Mouse (Mus musculus) lung, adult 2 months (tissue): ENCODE measurements around the gene Commd7. TPM values are rescaled to one million over a fixed set of nuclear protein-coding genes. Genes with fewer than 3 reads are reported as not detected.
"Not testable (repeated sequence)": the region's sequence is repeated elsewhere in the genome, so short reads cannot be mapped to it uniquely, and the experiment has no call there.

Experiments
- DNase-seq: peaks from one replicate; pipeline ENCODE4 v3.0.0; 2022
- H3K4me1 ChIP-seq: fragments of 200-500 bp; 2 replicates; pipeline ENCODE4 v1.6.1; 2011; ENCODE audit warnings: low read length; ENCODE audit not compliant: control insufficient read depth, insufficient read depth
- H3K4me3 ChIP-seq: fragments of 200-500 bp; replicated peaks from 2 replicates; pipeline ENCODE3; 2011; ENCODE audit warnings: low read depth, mild to moderate bottlenecking, control low read depth, low read length; ENCODE audit errors: extremely low read depth
- CTCF ChIP-seq: fragments of 200-500 bp; IDR thresholded peaks from 2 replicates; pipeline ENCODE4 v1.5.1; 2011; ENCODE audit warnings: mild to moderate bottlenecking, low read length, control low read depth; ENCODE audit not compliant: insufficient read depth
- POLR2A ChIP-seq: fragments of 200-500 bp; IDR thresholded peaks from 2 replicates; pipeline ENCODE4 v1.6.1; 2011; ENCODE audit warnings: low read depth, mild to moderate bottlenecking, control low read depth, low read length, borderline replicate concordance; ENCODE audit errors: extremely low read depth
- WGBS: fragments of 180-500 bp; shearing (Covaris S2); methylation state at CpG from one replicate; pipeline ENCODE4 v1.1.7; 2018; 5-methylcytosine and 5-hydroxymethylcytosine counted together
- polyA plus RNA-seq: library from polyadenylated mRNA; depleted of rRNA; stranded (reverse); fragments of >200 nt; gene quantifications from 2 replicates; pipeline ENCODE4 v1.2.3, GENCODE M21; 2012; rRNA removed

Commd7 gene
- polyA plus RNA-seq, result 15.0 and 20.5 TPM in 2 replicates

DNA sequence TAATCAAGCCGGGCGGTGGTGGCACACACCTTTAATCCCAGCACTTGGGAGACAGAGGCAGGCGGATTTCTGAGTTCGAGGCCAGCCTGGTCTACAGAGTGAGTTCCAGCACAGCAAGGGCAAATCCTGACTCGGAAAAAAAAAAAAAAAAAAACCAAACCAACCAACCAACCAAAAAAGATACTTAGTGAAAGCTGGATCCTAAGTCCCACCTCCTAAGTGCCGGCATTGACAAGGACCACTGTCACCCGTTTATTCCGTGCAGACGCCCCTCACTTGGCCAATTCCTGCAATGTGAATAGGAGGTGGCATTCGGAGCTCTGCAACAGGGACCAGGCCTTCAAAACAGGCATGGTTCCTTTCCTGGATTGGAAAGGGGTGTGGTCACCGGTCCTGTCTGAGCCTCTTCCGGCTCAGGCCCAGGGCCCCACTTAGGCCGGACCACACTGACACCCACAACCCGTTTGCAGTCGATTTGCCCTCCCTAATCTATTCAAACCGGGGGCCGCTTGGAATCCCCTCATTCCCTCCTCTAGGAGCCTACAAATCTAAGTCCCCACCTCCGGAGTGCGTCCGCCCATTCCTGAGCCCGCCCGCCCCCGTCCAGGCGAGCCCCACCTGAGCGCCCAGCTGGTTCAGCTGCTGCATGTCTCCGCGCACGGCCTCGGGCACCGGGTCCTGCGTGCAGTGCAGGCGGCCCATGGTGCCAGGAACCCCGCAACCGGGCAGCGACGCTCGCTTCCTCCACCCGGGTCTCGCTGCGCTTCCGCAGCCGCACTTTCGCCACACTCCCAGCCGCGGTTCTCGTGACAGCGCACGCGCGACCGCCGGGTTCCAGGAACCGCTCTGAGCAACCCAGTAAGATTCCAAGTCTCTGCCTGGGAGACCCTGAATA is at the start of gene Commd7:
TSS of gene Commd7 (minus strand) at position 806 of the 895 bp plus-strand sequence.
- DNase-seq, result peak; percentile 86
- peak within 1 kb of the TSS; percentile 81 for H3K4me3 ChIP-seq
- TF ChIP-seq CTCF, result no peak
- peak; percentile 46; the same call in 1 of the 2 replicates for TF ChIP-seq POLR2A
- no peaks in the 10 kb centered on the region; the same call in 1 of the 2 replicates for H3K4me1 ChIP-seq
- WGBS, result 3% methylated on average over 53 of the region's 53 CpGs

DNA sequence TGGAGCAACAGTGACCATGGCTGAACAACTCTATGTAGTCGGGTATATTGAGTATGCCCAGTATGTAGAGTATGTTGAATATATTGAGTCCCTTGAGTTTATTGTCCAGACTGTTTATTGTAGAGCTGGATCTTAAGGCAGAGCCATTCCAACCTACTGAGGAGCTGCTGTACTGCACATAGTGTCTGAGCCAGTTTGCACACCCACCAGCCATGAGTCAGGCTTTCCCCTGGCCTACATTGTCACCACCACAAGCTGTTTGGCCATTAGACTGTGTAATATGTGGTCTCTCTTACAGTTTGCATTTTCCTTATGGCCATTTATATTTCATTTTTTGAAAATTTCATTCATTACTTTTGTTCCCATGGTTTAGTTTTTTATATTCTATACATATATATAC is 47.4 kb upstream of the Commd7 start:
- no peak for DNase-seq
- Histone ChIP-seq H3K4me1 (no peaks in the 10 kb centered on the region), H3K4me3 (no peak overlapping the region)
- WGBS, result 90% methylated on average over 1 of the region's 1 CpGs
- TF ChIP-seq CTCF (no peak), POLR2A (no peak)

DNA sequence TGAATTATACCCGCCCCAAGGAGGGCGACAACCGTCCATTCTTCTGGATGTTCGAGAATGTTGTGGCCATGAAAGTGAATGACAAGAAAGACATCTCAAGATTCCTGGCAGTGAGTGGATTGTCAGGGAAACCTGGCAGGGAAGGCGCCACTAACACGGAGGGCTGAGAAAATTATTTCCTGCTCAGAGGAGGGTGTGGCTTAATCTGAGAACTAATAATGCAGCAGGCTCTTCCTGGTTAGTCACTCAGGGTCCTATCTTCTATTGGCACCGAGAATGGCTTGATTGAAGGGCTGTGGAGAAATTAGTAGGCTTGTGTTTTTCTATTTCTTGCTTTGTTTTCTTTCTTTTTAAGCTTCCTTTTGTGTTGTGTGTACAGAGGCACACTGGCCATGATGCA is 45.0 kb upstream of the Commd7 start:
- TF ChIP-seq POLR2A, result no peak
- no peak for TF ChIP-seq CTCF
- 68% methylated on average over 7 of the region's 7 CpGs for WGBS
- Histone ChIP-seq H3K4me3 (no peak overlapping the region), H3K4me1 (no peaks in the 10 kb centered on the region)
- DNase-seq, result no peak

DNA sequence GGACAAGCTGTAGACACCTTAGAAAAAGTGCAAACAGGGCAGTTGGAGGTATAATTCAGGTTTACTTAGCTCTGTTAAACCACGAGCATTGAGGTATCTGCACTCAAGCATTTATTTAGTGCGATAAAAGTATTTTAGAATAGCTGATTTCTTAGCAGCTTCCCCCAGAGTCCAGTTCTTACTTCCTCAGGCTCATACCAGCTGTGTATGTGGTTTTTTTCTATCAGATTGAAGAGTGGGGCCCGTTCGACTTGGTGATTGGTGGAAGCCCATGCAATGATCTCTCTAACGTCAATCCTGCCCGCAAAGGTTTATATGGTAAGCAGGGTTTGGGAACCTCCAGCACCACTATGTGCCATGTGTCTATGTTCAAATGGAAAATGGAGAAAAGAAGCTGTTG is 44.4 kb upstream of the Commd7 start:
- Histone ChIP-seq H3K4me1 (no peaks in the 10 kb centered on the region), H3K4me3 (no peak overlapping the region)
- DNase-seq, result no peak
- TF ChIP-seq POLR2A (no peak), CTCF (no peak)
- 87% methylated on average over 6 of the region's 6 CpGs for WGBS

DNA sequence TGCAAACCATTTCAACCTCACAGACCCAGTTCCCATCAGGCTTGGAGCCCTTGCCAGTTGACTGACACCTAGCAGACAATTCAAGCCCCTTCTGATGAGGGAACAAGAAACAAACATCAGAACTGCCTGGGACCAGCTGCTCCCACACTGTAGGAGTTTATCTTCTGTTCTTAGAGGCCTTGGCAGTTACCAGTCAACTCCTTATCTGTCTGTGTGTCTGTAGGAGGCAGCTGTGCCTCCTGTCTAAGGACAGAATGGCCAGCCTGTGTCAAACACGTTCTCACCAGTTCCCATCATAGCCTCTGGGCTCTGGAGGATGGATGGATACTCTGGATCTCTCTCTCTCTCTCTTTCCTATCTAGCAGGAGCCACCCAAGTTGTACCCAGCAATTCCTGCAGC is 42.8 kb upstream of the Commd7 start:
- not testable (repeated sequence) for H3K4me1 ChIP-seq, H3K4me3 ChIP-seq, DNase-seq
- 59% methylated on average over 1 of the region's 1 CpGs for WGBS

DNA sequence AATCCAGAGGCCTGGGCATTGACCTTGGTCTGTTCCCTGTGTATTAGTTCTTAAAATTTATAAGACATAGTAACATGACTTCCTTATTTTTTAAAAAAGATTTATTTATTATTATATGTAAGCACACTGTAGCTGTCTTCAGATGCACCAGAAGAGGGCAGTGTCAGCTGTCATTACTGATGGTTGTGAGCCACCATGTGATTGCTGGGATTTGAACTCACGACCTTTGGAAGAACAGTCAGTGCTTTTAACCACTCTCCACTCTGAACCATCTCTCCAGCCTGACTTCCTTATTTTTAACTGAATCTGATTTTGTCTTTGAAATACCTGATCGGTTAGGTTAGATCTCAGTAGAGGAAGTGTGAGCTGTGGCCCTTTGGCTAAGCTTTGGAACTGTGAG is 40.0 kb upstream of the Commd7 start:
- TF ChIP-seq POLR2A, result no peak
- no peak for TF ChIP-seq CTCF
- DNase-seq, result no peak
- H3K4me1 ChIP-seq, result no peaks in the 10 kb centered on the region
- WGBS, result 92% methylated on average over 2 of the region's 2 CpGs
- H3K4me3 ChIP-seq, result no peak overlapping the region

DNA sequence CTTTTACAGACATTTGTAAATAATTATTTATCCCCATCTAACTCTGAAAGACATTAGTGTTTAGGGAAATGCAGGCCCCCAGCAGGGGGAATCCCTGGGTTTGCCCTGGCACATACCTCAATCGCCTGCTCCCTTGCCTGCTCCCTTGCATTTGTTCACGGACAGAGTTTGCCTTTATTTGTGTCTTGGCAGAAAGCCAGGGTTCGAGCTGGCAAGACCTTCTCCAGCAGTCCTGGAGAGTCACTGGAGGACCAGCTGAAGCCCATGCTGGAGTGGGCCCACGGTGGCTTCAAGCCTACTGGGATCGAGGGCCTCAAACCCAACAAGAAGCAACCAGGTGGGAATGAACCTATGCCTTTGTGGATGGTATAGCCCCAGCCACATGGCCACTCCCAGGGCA is 37.5 kb upstream of the Commd7 start:
- H3K4me3 ChIP-seq, result no peak overlapping the region
- no peak for DNase-seq
- WGBS, result 45% methylated on average over 5 of the region's 5 CpGs
- H3K4me1 ChIP-seq, result no peaks in the 10 kb centered on the region
- TF ChIP-seq CTCF, result no peak
- no peak for TF ChIP-seq POLR2A

DNA sequence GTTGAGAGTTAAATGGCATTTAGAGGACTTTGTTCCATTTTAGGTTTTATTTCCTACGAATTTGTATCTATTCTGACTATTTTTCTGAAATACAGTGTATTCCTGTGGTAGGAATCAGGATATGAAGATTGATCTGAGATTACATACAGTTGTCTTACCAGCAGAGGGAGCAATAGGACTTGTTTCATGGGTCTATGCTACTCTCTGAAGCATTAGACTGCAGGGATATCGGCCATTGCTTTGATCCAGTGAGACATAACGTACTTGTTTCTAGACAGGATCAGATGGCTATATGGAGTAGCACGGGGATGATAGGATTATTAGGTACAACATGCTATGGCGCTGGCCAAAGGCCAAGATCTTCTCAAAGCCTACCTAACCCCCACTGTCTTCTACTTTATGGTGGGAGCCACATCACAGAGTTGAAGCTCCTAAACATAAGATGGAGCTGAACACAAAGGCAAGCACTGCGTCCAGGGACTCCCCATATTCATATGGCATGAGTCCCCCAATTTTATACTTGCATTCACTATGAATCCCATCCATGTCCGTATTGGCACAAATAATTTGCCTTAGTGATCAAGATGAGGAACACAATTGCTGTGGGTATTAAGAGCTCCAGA is 36.3 kb upstream of the Commd7 start:
- DNase-seq, result no peak
- H3K4me1 ChIP-seq, result no peaks in the 10 kb centered on the region
- WGBS, result 61% methylated on average over 7 of the region's 7 CpGs
- H3K4me3 ChIP-seq, result no peak overlapping the region
- TF ChIP-seq CTCF (peak; percentile 14; the same call in 1 of the 2 replicates), POLR2A (no peak)

DNA sequence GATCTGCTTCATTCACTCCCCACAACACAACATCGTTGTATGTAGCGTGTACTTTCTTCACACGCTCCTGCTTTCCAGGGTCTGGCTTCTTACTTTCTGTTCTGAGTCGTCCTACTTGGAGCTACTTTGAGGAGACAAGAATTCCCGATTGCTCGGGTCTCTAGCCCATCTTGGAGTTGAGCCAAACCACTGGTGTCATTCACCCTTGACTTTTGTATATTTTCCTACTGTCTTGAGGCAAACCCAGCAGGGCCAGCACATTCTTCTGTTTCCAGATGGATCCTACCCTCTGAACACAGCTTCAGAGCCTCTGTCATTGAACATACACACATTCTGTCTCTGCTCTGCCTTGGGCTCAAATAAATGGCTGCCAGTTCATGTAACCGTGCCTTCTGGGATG is 32.8 kb upstream of the Commd7 start:
- Histone ChIP-seq H3K4me1 (no peaks in the 10 kb centered on the region), H3K4me3 (no peak overlapping the region)
- no peak for DNase-seq
- WGBS, result 72% methylated on average over 7 of the region's 7 CpGs
- TF ChIP-seq CTCF (no peak), POLR2A (no peak)

DNA sequence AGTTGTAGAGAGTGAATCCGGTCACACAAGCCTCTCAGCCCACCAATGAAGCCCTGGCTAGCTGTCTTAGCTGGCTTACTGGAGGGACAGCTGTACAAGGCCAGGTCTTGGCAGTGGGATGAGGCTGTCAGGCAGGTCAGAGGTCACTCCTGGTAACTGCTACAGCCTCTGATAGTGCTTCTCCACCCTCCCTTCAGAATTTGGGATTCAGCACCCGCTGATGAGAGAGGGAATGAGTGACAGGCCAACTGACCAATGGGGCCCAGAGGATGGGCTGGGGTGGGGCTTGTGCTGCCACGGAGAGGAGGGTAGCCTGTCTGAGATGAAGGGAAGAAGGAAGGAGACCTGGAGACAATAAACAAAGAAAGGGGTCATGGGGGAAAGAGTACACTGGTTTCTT is 28.0 kb upstream of the Commd7 start:
- DNase-seq, result no peak
- Histone ChIP-seq H3K4me3 (no peak overlapping the region), H3K4me1 (no peaks in the 10 kb centered on the region)
- 48% methylated on average over 3 of the region's 3 CpGs for WGBS
- TF ChIP-seq CTCF (no peak), POLR2A (no peak)

DNA sequence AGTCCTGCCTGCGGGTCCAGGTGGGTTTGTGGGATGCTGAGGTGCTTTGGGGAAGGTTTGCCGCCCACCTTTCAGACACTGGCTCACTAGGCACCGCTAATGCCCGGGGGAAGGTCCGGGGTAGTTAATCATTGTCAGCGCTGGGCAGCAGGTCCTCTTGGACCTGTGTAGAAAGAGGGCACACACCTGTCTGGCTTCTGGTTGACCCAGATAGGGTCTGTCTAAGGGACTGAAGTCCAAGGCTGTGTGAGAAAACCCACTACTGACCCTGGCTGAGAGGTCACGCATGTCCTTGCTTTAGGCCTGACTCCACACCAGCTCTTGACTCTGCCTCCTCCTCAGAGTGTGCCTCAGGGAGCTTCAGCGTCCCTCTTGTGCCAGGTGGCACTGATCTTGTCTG is 25.1 kb upstream of the Commd7 start:
- H3K4me1 ChIP-seq, H3K4me3 ChIP-seq, DNase-seq: not testable (repeated sequence)
- 75% methylated on average over 7 of the region's 8 CpGs for WGBS
